Mouse (Mus musculus) midbrain, embryonic 10.5 days (tissue): Measurements from ENCODE around the gene Lrrc29. TPM values are rescaled to one million over a fixed set of nuclear protein-coding genes. Genes with fewer than 3 reads are reported as not detected.
A peak's percentile ranks its signal among the peaks of the same experiment; 100 is the strongest.
"Not testable (repeated sequence)": the region's sequence is repeated elsewhere in the genome, so short reads cannot be mapped to it uniquely, and the experiment has no call there.

Source experiments
- DNase-seq: peaks from one replicate; pipeline ENCODE4 v3.0.0-alpha.2; 2017; ENCODE audit warnings: low spot score
- H3K27ac ChIP-seq: fragments of 300-500 bp; sonication (generic); replicated peaks from 2 replicates; pipeline ENCODE4 v1.5.1; 2016; ENCODE audit warnings: mild to moderate bottlenecking
- H3K27me3 ChIP-seq: fragments of 300-500 bp; sonication (generic); 2 replicates; pipeline ENCODE4 v1.6.1; 2016; ENCODE audit warnings: low read depth, mild to moderate bottlenecking; ENCODE audit not compliant: poor library complexity, severe bottlenecking
- H3K36me3 ChIP-seq: fragments of 300-500 bp; sonication (generic); 2 replicates; pipeline ENCODE4 v1.6.1; 2016; ENCODE audit warnings: mild to moderate bottlenecking, moderate library complexity
- H3K4me1 ChIP-seq: fragments of 300-500 bp; sonication (generic); 2 replicates; pipeline ENCODE4 v1.6.1; 2016
- H3K4me3 ChIP-seq: fragments of 300-500 bp; sonication (generic); 2 replicates; pipeline ENCODE4 v1.5.1; 2016; ENCODE audit warnings: mild to moderate bottlenecking, moderate library complexity
- H3K9me3 ChIP-seq: fragments of 300-500 bp; sonication (generic); replicated peaks from 2 replicates; pipeline ENCODE4 v1.6.1; 2016; ENCODE audit warnings: mild to moderate bottlenecking
- WGBS: fragments of 180-500 bp; shearing (Covaris S2); methylation state at CpG from one replicate; pipeline ENCODE4 v1.1.7; 2016; 5-methylcytosine and 5-hydroxymethylcytosine counted together
- polyA plus RNA-seq: library from polyadenylated mRNA; unstranded; fragments of >200 nt; fragmentation: Nextera tagmentation; extraction: Ambion mirVana; gene quantifications from 2 replicates; pipeline ENCODE4 v1.2.1, GENCODE M21; 2016

Lrrc29 gene
- polyA plus RNA-seq, 1 experiment from 2014 or later, result 1.2 TPM

DNA sequence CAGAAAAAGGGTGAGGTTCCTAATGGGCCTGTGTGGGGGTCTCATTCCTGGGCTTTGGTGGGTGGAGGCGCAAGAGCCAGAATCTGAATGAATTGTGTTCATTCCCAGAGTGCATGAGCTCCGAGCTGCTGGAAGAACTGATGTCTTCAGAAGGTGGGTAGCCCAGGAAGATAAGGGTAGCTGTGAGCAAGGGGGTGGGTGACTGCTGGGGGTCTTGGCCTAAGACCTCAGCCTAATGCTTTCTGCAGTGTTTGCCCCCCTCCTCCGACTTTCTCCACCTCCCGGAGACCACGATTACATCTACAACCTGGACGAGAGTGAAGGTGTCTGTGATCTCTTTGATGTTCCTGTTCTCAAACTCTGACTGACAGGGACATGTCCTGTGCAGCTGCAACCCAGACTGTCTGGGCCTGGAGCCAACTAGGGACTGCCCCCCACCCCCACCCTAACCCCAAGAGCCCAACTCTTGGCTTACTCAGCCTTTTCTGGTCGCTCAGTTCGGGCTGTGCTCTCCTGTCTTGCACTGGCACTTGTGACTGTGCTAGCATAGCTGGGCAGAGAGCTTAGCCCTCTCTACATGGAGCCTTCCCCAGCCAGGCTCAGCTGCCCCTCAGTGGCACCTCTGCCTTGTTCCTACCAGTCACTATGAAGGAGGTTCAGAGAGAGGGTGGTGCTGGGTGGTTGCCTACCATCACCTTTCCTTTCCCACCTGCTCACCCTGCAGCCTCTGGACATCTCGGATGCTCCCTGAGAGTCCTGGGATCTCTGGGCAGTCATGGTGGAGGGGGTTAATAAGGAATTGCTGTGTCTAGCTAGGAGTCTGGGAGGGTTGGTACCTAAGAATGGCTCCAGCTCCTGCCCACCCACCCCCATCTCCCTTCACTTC, 21.5 kb downstream of the Lrrc29 start:
- Histone ChIP-seq H3K27me3 (no peaks in the 10 kb centered on the region), H3K36me3 (peaks cover 95% of the 10 kb centered on the region), H3K27ac (no peak overlapping the region), H3K4me1 (peaks cover 14% of the 10 kb centered on the region), H3K9me3 (no peaks in the 10 kb centered on the region), H3K4me3 (no peak overlapping the region)
- 89% methylated on average over 9 of the region's 9 CpGs for WGBS
- DNase-seq, result no peak

GRCm38 (mm10) chr8:105303874-105304273, 22.2 kb downstream of the Lrrc29 start:
- no peak for DNase-seq
- 90% methylated on average over 9 of the region's 9 CpGs for WGBS
- no peaks in the 10 kb centered on the region for H3K27me3 ChIP-seq
- peaks cover 94% of the 10 kb centered on the region for H3K36me3 ChIP-seq
- H3K9me3 ChIP-seq, result no peaks in the 10 kb centered on the region
- peaks cover 18% of the 10 kb centered on the region for H3K4me1 ChIP-seq
- H3K27ac ChIP-seq, result no peak overlapping the region
- no peak overlapping the region for H3K4me3 ChIP-seq

DNA sequence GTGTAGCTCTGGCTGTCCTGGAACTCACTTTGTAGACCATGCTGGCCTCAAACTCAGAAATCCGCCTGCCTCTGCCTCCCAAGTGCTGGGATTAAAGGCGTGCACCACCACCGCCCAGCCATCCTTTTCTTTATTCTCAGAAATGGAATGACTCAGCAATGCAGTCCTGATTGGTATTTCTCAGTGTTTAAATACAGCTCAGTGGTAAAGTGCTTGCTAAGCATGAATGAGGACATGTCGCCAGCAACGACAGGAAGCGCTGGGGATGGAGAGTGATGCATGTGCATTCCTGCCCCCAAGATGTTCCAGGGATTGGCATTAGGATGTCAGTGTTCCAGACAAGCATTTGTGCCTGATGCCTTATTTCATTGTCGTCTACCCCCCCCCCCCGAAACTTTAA, 22.7 kb downstream of the Lrrc29 start:
- WGBS, result 88% methylated on average over 8 of the region's 8 CpGs
- no peaks in the 10 kb centered on the region for H3K27me3 ChIP-seq
- peaks cover 23% of the 10 kb centered on the region for H3K4me1 ChIP-seq
- no peak overlapping the region for H3K27ac ChIP-seq
- peaks cover 94% of the 10 kb centered on the region for H3K36me3 ChIP-seq
- H3K9me3 ChIP-seq, result no peaks in the 10 kb centered on the region
- H3K4me3 ChIP-seq, result no peak overlapping the region
- DNase-seq, result no peak

DNA sequence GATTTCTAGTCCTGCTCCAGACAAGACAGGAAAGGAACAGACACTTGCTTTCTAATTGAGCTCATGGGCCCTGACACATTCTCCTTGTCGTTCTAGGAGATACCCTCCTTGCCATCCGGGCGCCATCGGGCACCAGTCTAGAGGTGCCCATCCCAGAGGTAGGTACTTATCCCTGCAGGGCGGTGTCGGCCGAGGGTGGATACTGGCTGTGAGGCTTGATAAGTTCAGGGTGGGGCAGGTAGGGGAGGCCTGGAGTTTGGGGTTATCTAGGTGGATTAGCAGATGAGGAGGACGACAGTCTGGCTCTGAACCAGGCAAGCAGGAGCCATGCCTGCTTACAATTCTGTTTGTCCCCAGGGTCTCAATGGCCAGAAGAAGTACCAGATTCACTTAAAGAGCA, 26.1 kb downstream of the Lrrc29 start:
- H3K27me3 ChIP-seq, result no peaks in the 10 kb centered on the region
- no peak overlapping the region for H3K27ac ChIP-seq
- H3K4me3 ChIP-seq, result 0 out of 2 replicates have a peak overlapping the region, but pooled peaks have one; percentile 14
- DNase-seq, result no peak
- 95% methylated on average over 8 of the region's 8 CpGs for WGBS
- peaks cover 65% of the 10 kb centered on the region for H3K36me3 ChIP-seq
- peaks cover 23% of the 10 kb centered on the region for H3K4me1 ChIP-seq
- H3K9me3 ChIP-seq, result no peaks in the 10 kb centered on the region

- peaks cover 23% of the 10 kb centered on the region for H3K4me1 ChIP-seq
- WGBS, result 66% methylated on average over 18 of the region's 18 CpGs
- H3K27me3 ChIP-seq, result peaks cover under 1% of the 10 kb centered on the region; the same call in 1 of the 2 replicates
- H3K36me3 ChIP-seq, result peaks cover 51% of the 10 kb centered on the region
- peak overlapping the region; percentile 90 for H3K4me3 ChIP-seq
- H3K27ac ChIP-seq, result peak overlapping the region; percentile 84
- no peak for DNase-seq
- no peaks in the 10 kb centered on the region for H3K9me3 ChIP-seq
Measured at GRCm38 (mm10) chr8:105298351-105299252, 27.5 kb downstream of the Lrrc29 start.

DNA sequence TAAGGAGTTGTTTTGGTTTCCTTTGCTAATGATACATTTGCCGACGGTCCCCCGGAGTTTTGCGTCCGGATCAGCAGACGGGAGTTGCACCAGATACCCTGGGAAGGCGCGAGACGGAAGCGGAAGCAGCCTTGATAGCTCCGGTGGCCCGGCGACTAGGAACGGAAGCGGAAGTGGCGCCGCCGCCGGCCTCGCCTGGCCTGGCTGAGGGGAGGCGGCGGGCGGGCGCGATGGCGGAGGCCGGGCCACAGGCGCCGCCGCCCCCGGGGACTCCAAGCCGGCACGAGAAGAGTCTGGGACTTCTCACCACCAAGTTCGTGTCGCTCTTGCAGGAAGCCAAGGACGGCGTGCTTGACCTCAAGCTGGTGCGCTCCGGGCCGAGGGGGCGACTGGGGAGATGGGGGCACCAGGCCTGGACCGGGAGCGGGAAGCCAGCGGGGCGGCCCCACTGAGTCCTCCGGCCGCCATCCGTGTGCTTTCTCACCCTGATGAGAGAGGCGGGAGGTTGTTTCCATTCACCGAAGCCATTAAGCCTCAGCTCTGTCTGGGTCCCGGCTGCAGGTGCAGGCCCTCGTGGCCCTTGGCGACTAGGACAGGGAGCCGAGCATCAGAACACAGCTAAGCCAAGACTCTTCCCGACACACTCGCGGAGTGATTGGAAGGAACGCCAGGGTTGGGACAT, 28.4 kb downstream of the Lrrc29 start, which contains the start of gene E2f4:
Gene E2f4 (plus strand): TSS at position 153 of the 682 bp plus-strand sequence.
- peak; percentile 95 for DNase-seq
- peak within 1 kb of the TSS; percentile 84 for H3K27ac ChIP-seq
- H3K27me3 ChIP-seq, result peaks cover 10% of the 10 kb centered on the region; the same call in 1 of the 2 replicates
- under 1% methylated on average over 58 of the region's 58 CpGs for WGBS
- H3K9me3 ChIP-seq, result no peaks in the 10 kb centered on the region
- H3K4me1 ChIP-seq, result peaks cover 23% of the 10 kb centered on the region
- H3K36me3 ChIP-seq, result peaks cover 42% of the 10 kb centered on the region
- peak within 1 kb of the TSS; percentile 90 for H3K4me3 ChIP-seq

GRCm38 (mm10) chr8:105295895-105296573, 30.0 kb downstream of the Lrrc29 start, which contains the start of gene Exoc3l:
Gene Exoc3l, minus strand, starts transcription at chr8:105296101.
- no peak for DNase-seq
- peak within 1 kb of the TSS; percentile 84 for H3K27ac ChIP-seq
- H3K9me3 ChIP-seq, result no peaks in the 10 kb centered on the region
- peaks cover 23% of the 10 kb centered on the region for H3K4me1 ChIP-seq
- peaks cover 25% of the 10 kb centered on the region for H3K36me3 ChIP-seq
- WGBS, result 65% methylated on average over 11 of the region's 11 CpGs
- peak within 1 kb of the TSS; percentile 90 for H3K4me3 ChIP-seq
- H3K27me3 ChIP-seq, result peaks cover 19% of the 10 kb centered on the region

DNA sequence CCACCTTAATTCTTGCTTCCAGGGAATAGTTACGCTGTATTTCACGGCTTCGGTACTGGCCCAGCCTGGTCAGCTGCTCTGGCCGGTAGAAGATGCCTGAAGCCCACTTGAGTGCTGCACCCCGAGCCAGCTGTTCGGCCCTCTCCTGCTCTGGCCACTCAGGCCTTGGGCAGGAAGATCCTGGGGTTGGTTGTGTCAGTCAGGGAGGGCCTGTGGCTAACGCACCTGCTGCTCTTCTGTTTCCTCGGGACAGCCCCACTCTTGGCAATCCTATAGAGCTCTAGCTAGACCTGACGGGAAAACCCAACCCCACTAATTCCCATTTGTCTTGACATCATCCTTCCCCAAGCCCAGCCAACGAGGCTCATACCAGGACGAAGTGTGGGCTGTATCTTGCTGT, 30.8 kb downstream of the Lrrc29 start:
- Histone ChIP-seq H3K36me3 (peaks cover 18% of the 10 kb centered on the region), H3K27me3 (peaks cover 26% of the 10 kb centered on the region), H3K9me3 (no peaks in the 10 kb centered on the region), H3K27ac (no peak overlapping the region), H3K4me3 (peak overlapping the region; percentile 16; the same call in 1 of the 2 replicates), H3K4me1 (peaks cover 30% of the 10 kb centered on the region)
- no peak for DNase-seq
- 73% methylated on average over 11 of the region's 11 CpGs for WGBS

GRCm38 (mm10) chr8:105294776-105295175, 31.3 kb downstream of the Lrrc29 start:
- Histone ChIP-seq H3K36me3 (peaks cover 13% of the 10 kb centered on the region), H3K4me1 (peaks cover 35% of the 10 kb centered on the region), H3K27me3 (peaks cover 31% of the 10 kb centered on the region), H3K4me3 (no peak overlapping the region), H3K27ac (no peak overlapping the region), H3K9me3 (no peaks in the 10 kb centered on the region)
- no peak for DNase-seq
- WGBS, result 64% methylated on average over 9 of the region's 9 CpGs

GRCm38 (mm10) chr8:105293405-105293804, 32.7 kb downstream of the Lrrc29 start:
- Histone ChIP-seq H3K36me3 (no peaks in the 10 kb centered on the region), H3K9me3 (no peaks in the 10 kb centered on the region), H3K27ac (no peak overlapping the region), H3K4me1 (peaks cover 38% of the 10 kb centered on the region), H3K4me3 (no peak overlapping the region), H3K27me3 (peaks cover 34% of the 10 kb centered on the region)
- WGBS, result 73% methylated on average over 19 of the region's 19 CpGs
- DNase-seq, result no peak

DNA sequence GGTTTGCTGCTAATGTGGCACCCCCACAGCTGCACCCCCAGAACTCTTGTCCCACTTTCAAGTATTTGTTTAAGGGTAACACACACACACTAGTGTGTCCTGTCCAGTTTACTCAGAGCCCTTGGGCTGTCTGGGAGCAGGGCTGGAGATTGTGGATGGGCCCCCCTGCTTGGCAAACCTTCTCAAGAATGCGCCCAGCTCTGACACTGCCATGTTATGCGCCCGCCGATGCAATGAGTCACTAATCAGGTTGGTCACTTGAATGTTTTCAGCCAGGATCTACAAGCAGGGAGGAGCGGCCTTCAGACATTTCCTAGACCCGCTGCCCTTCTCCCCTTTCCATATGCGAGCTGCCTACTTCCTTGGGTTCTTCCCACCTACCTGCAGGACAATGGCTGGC, 33.6 kb downstream of the Lrrc29 start:
- WGBS, result 79% methylated on average over 7 of the region's 7 CpGs
- Histone ChIP-seq H3K4me3 (no peak overlapping the region), H3K27ac (no peak overlapping the region), H3K36me3 (no peaks in the 10 kb centered on the region), H3K27me3 (peaks cover 34% of the 10 kb centered on the region), H3K4me1 (peaks cover 41% of the 10 kb centered on the region), H3K9me3 (no peaks in the 10 kb centered on the region)
- no peak for DNase-seq

GRCm38 (mm10) chr8:105291802-105292201, 34.3 kb downstream of the Lrrc29 start:
- peaks cover 34% of the 10 kb centered on the region for H3K27me3 ChIP-seq
- not testable (repeated sequence) for H3K9me3 ChIP-seq, H3K36me3 ChIP-seq, DNase-seq, H3K4me3 ChIP-seq, H3K27ac ChIP-seq
- H3K4me1 ChIP-seq, result peaks cover 38% of the 10 kb centered on the region
- 64% methylated on average over 3 of the region's 3 CpGs for WGBS
